Mouse (Mus musculus) MEL (cell line): ENCODE results near the gene Ociad2. TPM values are rescaled to one million over a fixed set of nuclear protein-coding genes. Genes with fewer than 3 reads are reported as not detected.

Experiments
- DNase-seq: peaks from one replicate; pipeline ENCODE4 v3.0.0; 2011; ENCODE audit warnings: low read depth, low spot score
- H3K27ac ChIP-seq: 2 replicates; pipeline ENCODE4 v1.5.1; 2012; ENCODE audit warnings: low read depth, mild to moderate bottlenecking, control low read depth, low read length, moderate library complexity; ENCODE audit not compliant: control insufficient read depth
- H3K27me3 ChIP-seq, 2 experiments: fragments of 150-350 bp in 1 of 2; sonication (generic) in 1 of 2; 2 replicates each; pipeline ENCODE4 v1.6.1; 2012; ENCODE audit warnings: low read length in 2 of 2, mild to moderate bottlenecking in 2 of 2, improper control_type of control experiment in 1 of 2, moderate library complexity in 1 of 2; ENCODE audit not compliant: insufficient read depth in 2 of 2, control insufficient read depth in 1 of 2
- H3K36me3 ChIP-seq, 2 experiments: 2 replicates each; pipeline ENCODE4 v1.6.1; 2012 to 2014; ENCODE audit warnings: low read length in 2 of 2, improper control_type of control experiment in 1 of 2, inconsistent platforms in 1 of 2, mild to moderate bottlenecking in 1 of 2; ENCODE audit not compliant: insufficient read depth in 2 of 2, control insufficient read depth in 1 of 2
- H3K4me1 ChIP-seq, 2 experiments: fragments of 150-350 bp in 1 of 2; sonication (generic) in 1 of 2; 2 replicates each; pipeline ENCODE4 v1.6.1; 2012; ENCODE audit warnings: low read length in 2 of 2, improper control_type of control experiment in 1 of 2, mild to moderate bottlenecking in 1 of 2; ENCODE audit not compliant: insufficient read depth in 2 of 2, control insufficient read depth in 1 of 2
- H3K4me3 ChIP-seq, 2 experiments: fragments of 150-350 bp in 1 of 2; sonication (generic) in 1 of 2; 2 replicates each; pipeline ENCODE4 v1.5.1; 2012; ENCODE audit warnings: low read depth in 2 of 2, low read length in 2 of 2, mild to moderate bottlenecking in 2 of 2, moderate library complexity in 2 of 2, control low read depth in 1 of 2, improper control_type of control experiment in 1 of 2; ENCODE audit not compliant: control insufficient read depth in 1 of 2, insufficient read depth in 1 of 2
- H3K79me2 ChIP-seq: 2 replicates; pipeline ENCODE4 v1.6.1; 2012; ENCODE audit warnings: mild to moderate bottlenecking, low read length, moderate library complexity; ENCODE audit not compliant: control insufficient read depth, poor library complexity, insufficient read depth
- H3K9ac ChIP-seq: 2 replicates; pipeline ENCODE4 v1.6.1; 2012; ENCODE audit warnings: low read depth, mild to moderate bottlenecking, control low read depth, low read length, moderate library complexity; ENCODE audit not compliant: control insufficient read depth, poor library complexity, severe bottlenecking
- H3K9me3 ChIP-seq: fragments of 150-350 bp; sonication (generic); replicated peaks from 2 replicates; pipeline ENCODE4 v1.6.1; 2012; ENCODE audit warnings: mild to moderate bottlenecking, low read length, improper control_type of control experiment, moderate library complexity; ENCODE audit not compliant: insufficient read depth
- BHLHE40 ChIP-seq: IDR thresholded peaks from 2 replicates; pipeline ENCODE4 v1.6.1; 2012; ENCODE audit warnings: low read depth, mild to moderate bottlenecking, inconsistent platforms, low read length, improper control_type of control experiment, borderline replicate concordance
- E2F4 ChIP-seq: IDR thresholded peaks from 2 replicates; pipeline ENCODE4 v1.6.1; 2011; ENCODE audit warnings: low read depth, low read length, improper control_type of control experiment, borderline replicate concordance
- ETS1 ChIP-seq: IDR thresholded peaks from 2 replicates; pipeline ENCODE4 v1.6.1; 2012; ENCODE audit warnings: low read depth, mild to moderate bottlenecking, inconsistent platforms, low read length, improper control_type of control experiment, moderate library complexity
- GABPA ChIP-seq: IDR thresholded peaks from 2 replicates; pipeline ENCODE4 v1.6.1; 2012; ENCODE audit warnings: low read depth, mild to moderate bottlenecking, inconsistent platforms, low read length, improper control_type of control experiment, moderate library complexity
- GATA1 ChIP-seq: IDR thresholded peaks from 2 replicates; pipeline ENCODE4 v1.6.1; 2011; ENCODE audit warnings: low read depth, low read length, improper control_type of control experiment
- HCFC1 ChIP-seq: IDR thresholded peaks from 2 replicates; pipeline ENCODE4 v1.6.1; 2012; ENCODE audit warnings: low read depth, mild to moderate bottlenecking, inconsistent platforms, low read length, improper control_type of control experiment, moderate library complexity
- JUND ChIP-seq: IDR thresholded peaks from 2 replicates; pipeline ENCODE4 v1.6.1; 2011; ENCODE audit warnings: low read depth, mild to moderate bottlenecking, improper control_type of control experiment, low read length
- KAT2A ChIP-seq: conservative IDR thresholded peaks from 2 replicates; pipeline ENCODE4 v1.6.1; 2012; ENCODE audit warnings: low read depth, low read length, improper control_type of control experiment, inconsistent platforms
- MAFK ChIP-seq: IDR thresholded peaks from 2 replicates; pipeline ENCODE4 v1.6.1; 2011; ENCODE audit warnings: low read depth, mild to moderate bottlenecking, low read length, improper control_type of control experiment, borderline replicate concordance
- MAZ ChIP-seq: IDR thresholded peaks from 2 replicates; pipeline ENCODE4 v1.6.1; 2012; ENCODE audit warnings: low read depth, mild to moderate bottlenecking, inconsistent platforms, low read length, improper control_type of control experiment
- MEF2A ChIP-seq: IDR thresholded peaks from 2 replicates; pipeline ENCODE4 v1.6.1; 2014; ENCODE audit warnings: low read depth, mild to moderate bottlenecking, inconsistent platforms, low read length, improper control_type of control experiment; ENCODE audit not compliant: poor library complexity, insufficient replicate concordance, severe bottlenecking; ENCODE audit errors: extremely low read depth
- MYB ChIP-seq: IDR thresholded peaks from 2 replicates; pipeline ENCODE4 v1.6.1; 2011; ENCODE audit warnings: mild to moderate bottlenecking, low read depth, low read length, improper control_type of control experiment
- MYC ChIP-seq: IDR thresholded peaks from 2 replicates; pipeline ENCODE4 v1.6.1; 2011; ENCODE audit warnings: low read depth, mild to moderate bottlenecking, low read length, improper control_type of control experiment, moderate library complexity
- NELFE ChIP-seq: IDR thresholded peaks from 2 replicates; pipeline ENCODE4 v1.6.1; 2011; ENCODE audit warnings: low read depth, low read length, improper control_type of control experiment
- NRF1 ChIP-seq: IDR thresholded peaks from 2 replicates; pipeline ENCODE4 v1.6.1; 2014; ENCODE audit warnings: low read depth, mild to moderate bottlenecking, inconsistent platforms, low read length, improper control_type of control experiment, moderate library complexity; ENCODE audit not compliant: poor library complexity, insufficient read depth, severe bottlenecking
- POLR2A ChIP-seq, 2 experiments: IDR thresholded peaks; 2 replicates each; pipeline ENCODE4 v1.6.1; 2011 to 2012; ENCODE audit warnings: low read length in 2 of 2, mild to moderate bottlenecking in 2 of 2, control low read depth in 1 of 2, improper control_type of control experiment in 1 of 2, low read depth in 1 of 2, moderate library complexity in 1 of 2; ENCODE audit not compliant: control insufficient read depth in 1 of 2, insufficient read depth in 1 of 2, poor library complexity in 1 of 2
- RAD21 ChIP-seq: IDR thresholded peaks from 2 replicates; pipeline ENCODE4 v1.6.1; 2011; ENCODE audit warnings: mild to moderate bottlenecking, low read depth, low read length, improper control_type of control experiment
- SMC3 ChIP-seq: IDR thresholded peaks from 2 replicates; pipeline ENCODE4 v1.6.1; 2011; ENCODE audit warnings: low read depth, low read length, improper control_type of control experiment
- TAL1 ChIP-seq: IDR thresholded peaks from 2 replicates; pipeline ENCODE4 v1.6.1; 2012; ENCODE audit warnings: mild to moderate bottlenecking, inconsistent platforms, low read length, moderate library complexity, mixed read lengths
- TBP ChIP-seq: IDR thresholded peaks from 2 replicates; pipeline ENCODE4 v1.8.0; 2011; ENCODE audit warnings: low read depth, low read length, improper control_type of control experiment
- USF1 ChIP-seq: IDR thresholded peaks from 2 replicates; pipeline ENCODE4 v1.6.1; 2014; ENCODE audit warnings: low read depth, mild to moderate bottlenecking, inconsistent platforms, low read length, improper control_type of control experiment, moderate library complexity
- USF2 ChIP-seq, 2 experiments: IDR thresholded peaks; 2 replicates each; pipeline ENCODE4 v1.6.1; 2011 to 2012; ENCODE audit warnings: improper control_type of control experiment in 2 of 2, low read length in 2 of 2, borderline replicate concordance in 1 of 2, inconsistent platforms in 1 of 2, low read depth in 1 of 2, mild to moderate bottlenecking in 1 of 2; ENCODE audit not compliant: insufficient read depth in 1 of 2
- ZKSCAN1 ChIP-seq: IDR thresholded peaks from 2 replicates; pipeline ENCODE4 v1.6.1; 2012; ENCODE audit warnings: low read depth, mild to moderate bottlenecking, inconsistent platforms, low read length, improper control_type of control experiment, moderate library complexity
- ZMIZ1 ChIP-seq: IDR thresholded peaks from 2 replicates; pipeline ENCODE4 v1.6.1; 2012; ENCODE audit warnings: low read depth, mild to moderate bottlenecking, inconsistent platforms, low read length, improper control_type of control experiment, moderate library complexity
- ZNF384 ChIP-seq: IDR thresholded peaks from 2 replicates; pipeline ENCODE4 v1.6.1; 2012; ENCODE audit warnings: low read depth, mild to moderate bottlenecking, inconsistent platforms, low read length, improper control_type of control experiment
- polyA plus RNA-seq, 2 experiments: library from polyadenylated mRNA; stranded (reverse) in 1 of 2; unstranded in 1 of 2; fragments of >175 nt in 1 of 2; fragments of >200 nt in 1 of 2; gene quantifications; 2 replicates each; pipeline versions ENCODE4 v1.2.1 to v1.2.4; 2012; ENCODE audit warnings: low replicate concordance in 2 of 2, low read depth in 1 of 2; ENCODE audit not compliant: insufficient read length in 2 of 2, insufficient read depth in 1 of 2, missing spikeins in 1 of 2
- total RNA-seq: library from RNA; depleted of rRNA; stranded (reverse); fragments of 300-350 nt; gene quantifications from 2 replicates; pipeline ENCODE4 v1.2.3, GENCODE M21; 2012

Ociad2 gene
- total and polyA plus RNA-seq, 3 experiments = 3.9 to 11.0 TPM; not detected in 1

DNA sequence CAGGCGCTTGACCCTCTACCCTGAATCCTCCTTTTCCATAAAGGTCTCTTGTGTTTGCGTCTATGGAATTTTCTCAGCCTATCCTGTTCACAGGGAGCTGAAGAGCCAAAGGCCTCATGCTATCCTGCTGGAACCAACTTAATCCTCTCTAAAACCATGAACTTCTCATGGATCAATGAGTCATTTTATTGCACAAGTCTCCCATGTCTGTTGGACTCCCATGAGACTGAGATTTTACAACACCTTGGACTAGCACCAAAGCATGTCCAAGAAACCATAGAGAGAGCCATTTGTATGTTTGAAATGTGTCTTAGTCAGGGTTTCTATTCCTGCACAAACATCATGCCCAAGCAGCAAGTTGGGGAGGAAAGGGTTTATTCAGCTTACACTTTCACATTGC is 26.2 kb downstream of the Ociad2 start:
- no peaks in the 10 kb centered on the region for H3K9me3 ChIP-seq
- no peaks in the 10 kb centered on the region for H3K4me1 ChIP-seq
- H3K27me3 ChIP-seq = no peaks in the 10 kb centered on the region
- TF ChIP-seq TAL1 = no peak
- TF ChIP-seq HCFC1 = no peak
- no peak for TF ChIP-seq ZKSCAN1
- no peak for TF ChIP-seq USF2 (IDR thresholded peaks at IDR 0.05; ENCODE audit: borderline replicate concordance in 1 of 2, insufficient read depth in 1 of 2, low read depth in 1 of 2, low read length in 2 of 2)
- no peak for TF ChIP-seq ETS1
- no peak for TF ChIP-seq ZMIZ1
- no peak for TF ChIP-seq POLR2A (IDR thresholded peaks at IDR 0.05; ENCODE audit: control insufficient read depth in 1 of 2, insufficient read depth in 1 of 2, low read depth in 1 of 2, low read length in 2 of 2, poor library complexity in 1 of 2)
- no peak for TF ChIP-seq ZNF384
- TF ChIP-seq MYC = no peak
- TF ChIP-seq GABPA = no peak
- no peak for TF ChIP-seq USF1
- peaks cover 6 to 38% of the 10 kb centered on the region in 2 experiments for H3K36me3 ChIP-seq
- H3K4me3 ChIP-seq = no peak overlapping the region
- H3K79me2 ChIP-seq = no peaks in the 10 kb centered on the region
- no peak overlapping the region for H3K9ac ChIP-seq
- DNase-seq = no peak
- no peak overlapping the region for H3K27ac ChIP-seq

DNA sequence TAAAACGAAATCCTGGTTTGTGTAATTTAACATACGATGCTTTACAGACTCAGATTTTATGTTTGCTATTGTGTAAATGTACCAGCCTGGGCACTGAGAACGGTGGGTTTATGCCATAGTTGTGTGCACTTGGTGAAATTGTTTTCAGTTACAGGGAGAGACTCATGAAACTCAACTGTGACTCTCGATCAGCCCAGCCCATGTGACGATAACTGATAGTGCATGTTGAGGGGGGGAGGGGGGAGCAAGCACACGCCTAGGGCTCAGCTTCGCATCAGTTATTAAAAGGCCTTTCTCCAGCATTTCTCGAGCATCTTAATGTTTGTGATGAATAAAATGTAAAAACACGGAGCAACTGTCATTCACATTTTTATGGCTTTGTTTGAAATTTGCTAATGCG is 27.2 kb downstream of the Ociad2 start:
- H3K27ac ChIP-seq = no peak overlapping the region
- no peaks in the 10 kb centered on the region for H3K4me1 ChIP-seq
- no peak for DNase-seq
- peaks cover 6 to 46% of the 10 kb centered on the region in 2 experiments for H3K36me3 ChIP-seq
- no peaks in the 10 kb centered on the region for H3K27me3 ChIP-seq
- no peaks in the 10 kb centered on the region for H3K9me3 ChIP-seq
- TF ChIP-seq GABPA = no peak
- TF ChIP-seq BHLHE40 = no peak
- no peak for TF ChIP-seq MAZ
- TF ChIP-seq NELFE = no peak
- no peak for TF ChIP-seq MAFK
- no peak for TF ChIP-seq MEF2A
- TF ChIP-seq NRF1 = no peak
- TF ChIP-seq GATA1 = no peak
- no peak for TF ChIP-seq ZNF384
- TF ChIP-seq MYC = no peak
- no peak for TF ChIP-seq HCFC1
- TF ChIP-seq JUND = no peak
- TF ChIP-seq MYB = no peak
- TF ChIP-seq KAT2A = no peak
- TF ChIP-seq TBP = no peak
- TF ChIP-seq RAD21 = no peak
- TF ChIP-seq E2F4 = no peak
- no peak for TF ChIP-seq SMC3
- H3K9ac ChIP-seq = no peak overlapping the region
- no peaks in the 10 kb centered on the region for H3K79me2 ChIP-seq
- no peak overlapping the region for H3K4me3 ChIP-seq
